Mouse (Mus musculus) megakaryocyte progenitor cell, adult 5-6 weeks (primary cell): ENCODE measurements around the gene Mga. TPM values are rescaled to one million over a fixed set of nuclear protein-coding genes. Genes with fewer than 3 reads are reported as not detected.
A peak's percentile ranks its signal among the peaks of the same experiment; 100 is the strongest.

ENCODE experiments used
- ATAC-seq: replicated peaks from 2 replicates; pipeline ENCODE4 v1.8.0; 2016; ENCODE audit warnings: mild to moderate bottlenecking, moderate TSS enrichment, inconsistent platforms; ENCODE audit not compliant: poor library complexity
- total RNA-seq, 2 experiments: library from RNA; stranded (forward) in 1 of 2; stranded (reverse) in 1 of 2; fragments of 157-497, 149-512 nt in 1 of 2; fragments of 200-1000 nt in 1 of 2; gene quantifications; 2 replicates each; pipeline versions ENCODE4 v1.2.3 to v1.2.4; 2015 to 2017

Gene Mga
- total RNA-seq, 2 experiments from 2014 or later = 39.4 to 96.3 TPM

DNA sequence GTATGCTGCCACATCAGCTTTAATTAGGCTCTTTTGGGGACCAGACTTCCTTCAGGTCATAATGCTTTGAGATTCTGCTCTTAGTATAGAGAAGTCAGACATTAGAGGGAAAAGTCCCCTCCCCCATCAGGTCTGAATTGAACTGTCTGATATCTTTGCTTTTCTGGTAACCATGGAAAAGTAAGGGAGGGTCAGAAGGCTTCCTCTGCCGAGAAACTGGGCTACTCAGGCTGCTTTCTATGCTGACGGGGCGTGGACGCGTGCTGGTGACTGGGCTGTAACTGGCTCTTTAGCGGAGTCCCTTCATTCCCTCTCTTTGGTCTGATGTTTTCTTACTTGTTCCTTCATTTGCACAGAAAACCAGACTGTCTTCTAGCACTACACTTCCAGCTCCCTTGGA, 89.3 kb downstream of the Mga start:
- peak; percentile 34 for ATAC-seq

GRCm38 (mm10) chr2:119987441-119987840, 90.4 kb downstream of the Mga start:
- no peak for ATAC-seq

DNA sequence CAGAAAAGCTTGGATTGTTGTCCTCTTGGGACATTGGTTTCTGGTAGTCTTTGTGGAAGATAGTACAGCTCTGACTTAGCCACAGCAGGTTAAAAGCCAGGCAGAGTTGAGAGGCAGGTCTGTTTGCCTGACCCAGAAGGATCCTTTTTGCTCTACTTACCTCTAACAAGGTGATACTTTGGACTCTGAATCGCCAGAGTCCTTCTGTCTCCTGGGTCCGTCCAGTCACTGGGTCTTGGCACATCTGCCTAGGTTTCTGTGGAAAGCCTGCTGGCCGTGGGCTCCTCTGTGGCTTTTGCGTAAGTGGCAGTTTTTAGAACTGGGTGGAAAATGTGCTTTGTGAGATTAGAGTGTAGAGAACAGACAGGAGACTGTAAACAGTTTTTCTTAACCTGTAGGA, 91.9 kb downstream of the Mga start:
- peak; percentile 37 for ATAC-seq

GRCm38 (mm10) chr2:119990881-119991280, 93.9 kb downstream of the Mga start:
- no peak for ATAC-seq

DNA sequence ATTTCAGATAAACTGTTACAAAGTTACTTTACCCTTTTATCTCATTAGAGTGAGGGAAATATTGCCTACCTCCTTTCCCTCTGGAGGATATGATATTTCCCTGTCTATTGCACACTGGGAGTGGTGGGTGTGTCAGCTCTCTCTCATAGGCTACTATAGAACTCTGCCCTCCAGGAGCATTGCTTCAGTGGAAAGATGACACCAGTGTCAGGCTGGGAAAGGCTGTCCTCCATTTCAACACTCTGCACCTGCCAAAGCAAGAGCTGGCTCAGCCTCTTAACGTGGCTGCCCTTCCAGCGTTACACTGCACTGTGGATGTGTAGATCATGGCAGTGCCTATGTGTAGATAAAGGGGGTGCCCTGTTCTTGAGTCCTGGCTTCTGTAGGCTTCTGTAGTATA, 95.3 kb downstream of the Mga start:
- no peak for ATAC-seq

- no peak for ATAC-seq
These were observed 96.5 kb downstream of the Mga start for GRCm38 (mm10) chr2:119993515-119993914.

DNA sequence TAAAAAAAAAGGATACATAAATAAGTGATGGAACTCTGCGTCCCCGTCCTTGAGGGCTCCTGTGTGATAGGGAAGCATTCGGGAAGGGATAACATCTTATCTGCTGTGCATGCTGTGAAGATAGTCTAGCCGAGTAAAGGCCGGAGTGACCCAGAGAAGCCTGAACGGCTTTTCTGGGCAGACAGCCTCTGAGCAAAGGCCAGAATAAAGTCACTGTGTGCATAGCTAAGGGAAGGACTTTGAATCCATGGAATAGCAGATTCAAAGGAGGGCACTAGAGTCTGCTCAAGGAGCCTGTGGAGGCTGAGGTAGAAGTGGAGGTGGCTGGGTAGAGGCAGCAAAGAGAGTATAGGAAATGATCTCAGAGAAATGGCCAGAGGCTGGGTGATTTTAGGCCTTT, 97.8 kb downstream of the Mga start:
- no peak for ATAC-seq

DNA sequence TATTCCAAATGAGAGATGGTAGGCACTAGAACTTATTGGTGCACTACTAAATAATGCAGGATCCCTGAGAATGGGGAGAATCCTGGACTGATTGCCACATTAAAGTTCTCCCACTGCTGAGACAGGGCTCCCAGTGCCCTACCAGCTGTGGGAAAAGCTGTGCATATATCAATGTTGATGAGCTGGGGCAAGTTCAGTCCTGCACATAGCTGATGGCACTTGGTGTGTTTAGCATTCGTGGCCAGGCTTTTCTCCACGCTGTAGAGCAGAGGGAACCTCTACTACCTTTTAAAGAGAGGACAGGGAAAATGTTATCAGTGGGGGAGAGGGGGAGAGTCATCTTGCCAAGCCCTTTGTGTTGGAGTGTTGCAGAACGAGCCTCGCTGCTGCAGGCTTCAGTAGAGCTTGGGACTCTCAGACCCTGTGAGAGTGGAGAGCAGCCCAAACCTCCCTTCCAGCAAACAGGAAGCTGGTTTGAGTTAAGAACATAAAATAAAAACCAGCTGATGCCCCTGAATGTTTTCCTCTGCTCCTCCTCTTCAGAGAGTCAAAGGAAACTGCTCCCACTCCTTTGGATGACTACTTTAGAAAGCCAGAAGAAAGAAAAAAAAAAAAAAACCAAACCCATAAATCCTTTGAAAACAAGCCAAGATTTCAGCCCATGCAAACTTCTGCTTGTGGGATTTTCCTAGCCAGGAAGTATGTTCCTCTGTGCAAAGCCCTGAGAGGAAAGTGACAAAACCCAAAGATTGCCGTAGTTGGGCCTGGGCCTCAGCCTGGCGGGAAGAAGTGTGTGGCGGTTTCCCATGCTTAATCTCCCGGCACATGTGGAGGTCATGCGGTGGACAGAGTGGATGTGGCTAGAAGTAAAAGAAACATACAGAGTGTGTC, 98.6 kb downstream of the Mga start:
- peak; percentile 84 for ATAC-seq

DNA sequence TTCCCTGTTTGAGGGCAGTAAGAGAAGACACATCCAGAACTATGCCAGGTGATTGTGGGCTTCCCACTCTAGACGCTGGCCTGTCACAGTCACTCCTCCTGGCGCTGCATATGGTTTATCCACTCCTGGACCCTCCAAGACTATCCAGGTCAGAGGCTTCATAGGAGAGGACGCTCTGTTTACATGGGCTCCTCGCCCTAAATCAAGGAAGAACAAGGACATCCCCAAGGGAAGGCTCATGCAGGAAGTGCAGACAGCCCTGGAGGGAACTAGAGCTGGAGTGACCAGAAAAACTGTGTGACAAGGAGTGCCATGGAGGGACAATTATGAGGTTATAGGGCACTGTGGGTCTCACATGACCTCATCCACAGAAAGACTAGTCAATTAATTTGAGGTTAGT, 100.3 kb downstream of the Mga start:
- no peak for ATAC-seq

DNA sequence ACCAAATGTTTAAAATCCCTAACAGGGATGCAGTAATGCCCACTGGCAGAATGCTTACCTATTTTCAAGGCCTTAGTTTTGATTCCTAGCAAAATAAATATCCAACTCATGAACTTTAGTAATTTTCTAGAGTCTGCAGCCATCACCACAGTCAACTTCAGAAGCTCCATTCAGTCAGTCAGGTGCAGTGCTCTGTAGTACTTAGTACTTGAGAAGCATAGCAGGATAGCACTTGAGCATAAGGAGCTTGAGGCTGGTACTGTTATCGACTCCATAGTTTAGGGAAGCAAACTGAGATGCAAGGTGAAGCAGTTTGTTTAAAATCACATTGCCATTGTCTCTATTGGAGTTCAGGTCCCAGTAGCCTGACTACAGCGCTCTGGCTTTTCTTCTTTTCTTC, 102.7 kb downstream of the Mga start:
- ATAC-seq = no peak

DNA sequence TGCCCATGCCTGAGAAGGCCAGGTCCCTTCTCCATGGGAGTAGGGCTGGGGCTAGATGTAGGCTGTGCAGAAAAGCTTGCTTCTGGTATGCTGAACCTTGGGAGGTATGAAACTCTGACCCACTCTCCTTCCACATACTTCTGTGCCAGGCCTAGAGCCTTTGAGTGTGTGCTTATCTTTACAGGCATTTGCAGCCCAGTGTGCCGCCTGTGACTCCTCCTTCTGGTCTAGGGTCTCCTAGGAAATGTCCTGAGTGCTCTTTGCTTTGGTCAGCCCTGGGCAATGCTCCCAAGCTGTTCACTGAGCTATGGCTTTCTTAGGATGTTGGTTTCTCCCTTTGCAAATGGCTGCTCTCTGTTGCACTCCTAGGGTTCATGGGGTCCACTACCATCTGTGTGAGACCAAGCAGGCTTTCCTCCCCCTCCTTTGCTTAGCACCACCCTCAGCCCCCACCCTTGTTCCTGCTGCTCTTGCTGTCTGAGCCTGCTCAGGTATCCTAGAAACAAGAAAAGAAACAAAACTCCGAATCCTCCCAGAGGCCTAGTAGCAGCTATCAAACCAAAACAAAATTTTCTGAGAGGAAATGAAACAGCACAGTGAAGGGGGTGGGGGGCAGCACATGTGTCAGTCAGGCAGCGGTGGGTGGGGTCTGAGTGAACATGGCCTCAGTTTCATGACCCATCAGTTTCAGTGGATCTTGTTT, 104.0 kb downstream of the Mga start:
- peak; percentile 44 for ATAC-seq

- no peak for ATAC-seq
These were observed 104.9 kb downstream of the Mga start for GRCm38 (mm10) chr2:120001956-120002355.

- ATAC-seq = no peak
These were observed 106.9 kb downstream of the Mga start for GRCm38 (mm10) chr2:120003970-120004369.

DNA sequence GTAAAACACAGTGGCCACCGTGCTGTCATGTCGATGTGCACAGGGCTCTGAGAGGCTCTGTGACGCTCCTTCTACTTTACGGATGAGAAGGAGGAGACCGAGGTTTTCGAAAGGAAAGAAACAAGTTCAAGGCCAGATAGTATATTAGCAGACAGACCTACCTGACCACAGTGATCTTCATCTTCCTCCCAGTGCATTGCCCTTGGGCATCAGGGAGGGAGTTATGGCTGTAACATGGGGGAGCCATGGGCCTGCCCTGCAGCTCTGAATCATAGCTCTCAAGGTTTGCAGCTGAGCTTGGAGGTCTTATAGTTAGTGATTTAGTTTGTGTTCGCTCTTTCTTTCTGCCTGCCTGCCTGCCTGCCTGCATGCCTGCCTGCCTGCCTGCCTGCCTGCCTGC, 109.7 kb downstream of the Mga start:
- no peak for ATAC-seq

GRCm38 (mm10) chr2:120007680-120008210, 110.7 kb downstream of the Mga start:
- no peak for ATAC-seq

- ATAC-seq = peak; percentile 84
These were observed 111.6 kb downstream of the Mga start for GRCm38 (mm10) chr2:120008672-120009071.

DNA sequence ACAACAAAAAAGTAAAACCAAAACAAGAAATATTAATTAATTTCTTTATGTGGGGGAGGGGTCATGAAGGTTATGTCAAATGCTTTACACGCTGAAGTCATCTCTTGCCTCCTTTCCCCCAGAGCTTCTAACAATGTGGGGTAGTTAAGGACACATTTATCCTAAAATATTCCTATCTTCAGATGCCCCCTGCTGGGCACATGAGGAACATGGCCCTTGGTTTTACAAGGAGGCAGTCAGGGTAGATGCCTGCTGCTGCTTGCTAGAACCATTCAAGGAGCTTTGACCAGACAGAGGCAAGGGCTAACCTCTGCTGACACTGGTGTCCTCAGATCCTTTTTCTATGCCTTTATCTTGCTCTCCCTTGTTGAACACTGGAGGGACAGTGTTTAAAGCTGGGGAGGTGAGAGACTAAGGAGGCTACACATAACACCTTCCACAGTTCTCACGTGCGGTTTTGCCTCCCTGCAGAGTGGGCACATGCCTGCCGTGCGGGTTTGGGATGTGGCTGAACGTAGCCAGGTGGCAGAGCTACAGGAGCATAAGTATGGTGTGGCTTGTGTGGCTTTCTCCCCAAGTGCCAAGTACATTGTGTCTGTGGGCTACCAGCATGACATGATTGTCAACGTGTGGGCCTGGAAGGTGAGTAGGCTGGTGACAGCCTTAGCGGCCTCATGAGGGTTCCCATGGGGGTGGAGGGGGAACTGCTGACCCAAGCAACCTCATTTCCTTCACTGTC, 114.6 kb downstream of the Mga start:
- ATAC-seq = peak; percentile 73

GRCm38 (mm10) chr2:120012924-120013323, 115.9 kb downstream of the Mga start:
- no peak for ATAC-seq

GRCm38 (mm10) chr2:120013831-120014486, 116.9 kb downstream of the Mga start:
- no peak for ATAC-seq

GRCm38 (mm10) chr2:120015882-120016281, 118.9 kb downstream of the Mga start:
- peak; percentile 45; the same call in 1 of the 2 replicates for ATAC-seq

- ATAC-seq = no peak
These were observed 120.6 kb downstream of the Mga start for GRCm38 (mm10) chr2:120017599-120017998.
